Mouse (Mus musculus) limb, embryonic 14.5 days (tissue): ENCODE results near the gene Plekhm3. TPM values are rescaled to one million over a fixed set of nuclear protein-coding genes. Genes with fewer than 3 reads are reported as not detected.

Experiments used
- ATAC-seq: fragments of 200-750 bp; cut with Nextera tagmentation; 2 replicates; pipeline ENCODE4 v1.8.0; 2017; ENCODE audit warnings: low read depth, moderate number of reproducible peaks, moderate TSS enrichment; ENCODE audit not compliant: low FRiP score
- DNase-seq: peaks from one replicate; pipeline ENCODE4 v3.0.0-alpha.2; 2015; ENCODE audit warnings: low spot score
- H3K27ac ChIP-seq: fragments of 300-500 bp; sonication (generic); replicated peaks from 2 replicates; pipeline ENCODE4 v1.5.1; 2014; ENCODE audit warnings: low read depth, mild to moderate bottlenecking, low read length, moderate library complexity, mixed read lengths
- H3K27me3 ChIP-seq: fragments of 300-500 bp; sonication (generic); 2 replicates; pipeline ENCODE4 v1.6.1; 2014; ENCODE audit warnings: low read length, mixed read lengths; ENCODE audit not compliant: control insufficient read depth, insufficient read depth
- H3K36me3 ChIP-seq: fragments of 300-500 bp; sonication (generic); 2 replicates; pipeline ENCODE4 v1.6.1; 2014; ENCODE audit warnings: mild to moderate bottlenecking, low read length, moderate library complexity, mixed read lengths; ENCODE audit not compliant: control insufficient read depth, insufficient read depth
- H3K4me1 ChIP-seq: fragments of 300-500 bp; sonication (generic); 2 replicates; pipeline ENCODE4 v1.6.1; 2014; ENCODE audit warnings: antibody characterized with exemption, low read length, mixed read lengths; ENCODE audit not compliant: control insufficient read depth, insufficient read depth
- H3K4me2 ChIP-seq: fragments of 300-500 bp; sonication (generic); replicated peaks from 2 replicates; pipeline ENCODE4 v1.6.1; 2014; ENCODE audit warnings: low read depth, mild to moderate bottlenecking, low read length, moderate library complexity; ENCODE audit not compliant: severe bottlenecking
- H3K4me3 ChIP-seq: fragments of 300-500 bp; sonication (generic); replicated peaks from 2 replicates; pipeline ENCODE4 v1.5.1; 2014; ENCODE audit warnings: low read length
- H3K9ac ChIP-seq: fragments of 300-500 bp; sonication (generic); 2 replicates; pipeline ENCODE4 v1.6.1; 2014; ENCODE audit warnings: mild to moderate bottlenecking, low read depth, low read length, moderate library complexity; ENCODE audit not compliant: severe bottlenecking
- H3K9me3 ChIP-seq: fragments of 300-500 bp; sonication (generic); 2 replicates; pipeline ENCODE4 v1.6.1; 2016; ENCODE audit warnings: low read length; ENCODE audit not compliant: control insufficient read depth
- POLR2A ChIP-seq: fragments of 200-500 bp; IDR thresholded peaks from 2 replicates; pipeline ENCODE4 v1.8.0; 2012; ENCODE audit warnings: inconsistent platforms, mild to moderate bottlenecking, moderate library complexity, borderline replicate concordance; ENCODE audit not compliant: insufficient read depth, insufficient read length; ENCODE audit errors: extremely low read depth
- WGBS: fragments of 180-500 bp; shearing (Covaris S2); extraction: QIAGEN DNeasy Blood & Tissue Kit; methylation state at CpG from one replicate; pipeline ENCODE4 v1.1.7; 2014; 5-methylcytosine and 5-hydroxymethylcytosine counted together
- polyA plus RNA-seq, 2 experiments: library from polyadenylated mRNA; depleted of rRNA in 1 of 2; stranded (reverse) in 1 of 2; unstranded in 1 of 2; fragments of >200 nt; fragmentation: Nextera tagmentation in 1 of 2; extraction: Ambion mirVana in 1 of 2; gene quantifications; 2 replicates each; pipeline versions ENCODE4 v1.2.1 to v1.2.3; 2012 to 2014

Plekhm3 gene
- polyA plus RNA-seq, 2 experiments = 3.7 to 6.0 TPM

DNA sequence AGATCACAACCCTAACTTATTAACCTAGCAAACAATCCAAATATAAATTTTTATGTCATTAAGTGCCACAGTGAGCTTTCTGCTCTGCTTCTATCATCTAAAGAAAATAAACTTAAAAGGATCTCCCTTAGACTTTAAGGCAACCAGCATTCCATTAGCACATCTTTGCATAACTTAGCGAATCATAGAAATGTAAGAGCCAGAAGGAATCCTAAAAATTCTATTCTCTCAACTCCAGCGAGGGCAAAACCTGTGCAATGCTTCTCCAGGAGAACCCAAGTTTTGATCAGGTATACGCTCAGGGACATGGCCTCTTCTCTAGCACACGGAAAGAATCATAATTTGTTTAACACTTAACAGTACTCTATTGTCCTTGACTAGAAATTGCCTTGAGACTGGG, 27.0 kb downstream of the Plekhm3 start:
- H3K27me3 ChIP-seq = no peaks in the 10 kb centered on the region
- H3K9me3 ChIP-seq = no peaks in the 10 kb centered on the region
- H3K4me3 ChIP-seq = no peak overlapping the region
- TF ChIP-seq POLR2A = no peak
- no peak for ATAC-seq
- H3K4me2 ChIP-seq = no peak overlapping the region
- no peak overlapping the region for H3K27ac ChIP-seq
- H3K4me1 ChIP-seq = no peaks in the 10 kb centered on the region
- peaks cover 3% of the 10 kb centered on the region; the same call in 1 of the 2 replicates for H3K36me3 ChIP-seq
- no peak for DNase-seq
- 85% methylated on average over 4 of the region's 4 CpGs for WGBS
- no peak overlapping the region for H3K9ac ChIP-seq

DNA sequence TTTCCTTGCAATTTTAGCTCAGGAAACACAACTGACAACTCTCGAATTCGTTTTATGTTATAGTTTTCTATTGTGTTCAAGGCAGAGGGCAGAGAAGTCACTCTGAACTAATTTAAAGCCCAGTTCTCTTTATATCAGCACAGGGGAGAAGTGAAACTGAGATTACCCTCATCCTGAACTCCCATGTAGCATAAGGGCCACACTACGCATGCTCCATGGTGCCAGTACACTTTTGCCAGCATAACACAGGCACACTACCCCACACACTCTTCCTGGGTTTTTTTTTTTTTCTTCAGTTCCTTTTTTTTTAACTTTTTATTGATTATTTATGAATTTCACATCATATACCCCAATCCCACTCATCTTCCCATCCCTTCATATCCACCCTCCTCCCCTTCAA, 28.1 kb downstream of the Plekhm3 start:
- Histone ChIP-seq H3K4me3 (no peak overlapping the region), H3K27ac (no peak overlapping the region), H3K9ac (no peak overlapping the region), H3K9me3 (no peaks in the 10 kb centered on the region), H3K4me1 (no peaks in the 10 kb centered on the region), H3K27me3 (no peaks in the 10 kb centered on the region), H3K36me3 (no peaks in the 10 kb centered on the region; the same call in 1 of the 2 replicates), H3K4me2 (no peak overlapping the region)
- no peak for TF ChIP-seq POLR2A
- no peak for DNase-seq
- WGBS = 91% methylated on average over 3 of the region's 3 CpGs
- ATAC-seq = no peak

DNA sequence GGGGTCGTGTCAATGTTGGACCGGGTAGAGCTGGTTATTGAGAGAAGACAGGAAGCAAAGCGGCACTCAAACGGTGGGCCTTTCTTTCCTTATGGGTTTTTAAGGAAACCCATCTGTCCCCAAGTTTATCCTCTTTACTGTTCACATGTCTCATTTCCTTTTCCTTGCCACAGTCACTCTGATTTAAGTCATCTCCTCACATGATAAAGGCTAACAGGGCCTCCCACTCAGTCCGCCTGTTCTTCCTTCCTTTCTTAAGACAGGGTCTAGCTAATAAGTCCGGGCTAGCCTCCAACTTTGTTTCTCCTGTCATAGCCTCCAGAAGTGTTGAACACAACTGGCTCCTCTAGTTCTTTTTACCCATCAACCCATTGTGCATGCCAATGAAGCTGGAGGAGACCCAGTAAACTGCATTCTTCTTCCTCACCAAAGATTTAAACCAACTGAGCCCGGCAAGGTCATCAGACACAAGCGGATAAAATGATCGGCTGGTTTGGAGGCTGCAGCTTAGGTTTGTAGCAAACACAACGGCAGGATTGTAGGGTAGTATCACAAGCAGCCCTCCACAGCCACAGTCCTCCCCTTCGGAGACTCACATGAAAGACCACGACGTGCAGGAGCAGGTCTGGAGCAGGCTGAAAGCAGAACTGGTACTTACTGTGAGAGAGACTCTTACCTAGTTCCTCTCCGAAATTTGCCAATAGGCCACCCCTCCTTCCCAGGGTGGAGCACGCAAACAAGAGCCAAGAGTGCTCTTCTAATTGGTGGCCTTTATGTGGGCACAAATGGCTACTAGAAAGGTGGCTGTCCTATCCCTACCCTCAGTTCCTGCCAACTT, 29.0 kb downstream of the Plekhm3 start:
- ATAC-seq = no peak
- DNase-seq = no peak
- H3K9me3 ChIP-seq = no peaks in the 10 kb centered on the region
- H3K4me2 ChIP-seq = no peak overlapping the region
- H3K36me3 ChIP-seq = no peaks in the 10 kb centered on the region; the same call in 1 of the 2 replicates
- H3K4me1 ChIP-seq = no peaks in the 10 kb centered on the region
- WGBS = 89% methylated on average over 15 of the region's 15 CpGs
- no peak overlapping the region for H3K27ac ChIP-seq
- no peak overlapping the region for H3K9ac ChIP-seq
- no peaks in the 10 kb centered on the region for H3K27me3 ChIP-seq
- H3K4me3 ChIP-seq = no peak overlapping the region
- no peak for TF ChIP-seq POLR2A

DNA sequence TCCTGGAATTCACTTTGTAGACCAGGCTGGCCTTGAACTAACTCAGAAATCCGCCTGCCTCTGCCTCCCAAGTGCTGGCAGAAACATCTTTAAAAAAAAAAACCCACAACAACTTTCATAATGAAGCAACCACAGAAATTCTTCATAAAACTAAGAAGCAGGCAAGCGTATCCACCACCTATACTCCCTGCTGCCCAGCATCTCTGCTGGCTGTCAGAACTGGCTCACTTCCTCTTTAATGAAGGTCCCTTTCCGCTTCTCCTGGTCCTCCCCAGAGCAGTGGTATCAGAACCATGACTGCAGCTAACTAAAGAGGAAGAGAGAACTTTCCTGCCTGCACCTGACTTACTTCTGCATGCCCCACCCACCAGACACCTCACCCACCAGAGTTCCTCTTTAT, 31.0 kb downstream of the Plekhm3 start:
- Histone ChIP-seq H3K4me3 (no peak overlapping the region), H3K9ac (no peak overlapping the region), H3K27me3 (no peaks in the 10 kb centered on the region), H3K4me2 (no peak overlapping the region), H3K36me3 (peaks cover 5% of the 10 kb centered on the region; the same call in 1 of the 2 replicates), H3K4me1 (no peaks in the 10 kb centered on the region), H3K9me3 (no peaks in the 10 kb centered on the region), H3K27ac (no peak overlapping the region)
- no peak for TF ChIP-seq POLR2A
- ATAC-seq = no peak
- DNase-seq = no peak
- 94% methylated on average over 3 of the region's 3 CpGs for WGBS

DNA sequence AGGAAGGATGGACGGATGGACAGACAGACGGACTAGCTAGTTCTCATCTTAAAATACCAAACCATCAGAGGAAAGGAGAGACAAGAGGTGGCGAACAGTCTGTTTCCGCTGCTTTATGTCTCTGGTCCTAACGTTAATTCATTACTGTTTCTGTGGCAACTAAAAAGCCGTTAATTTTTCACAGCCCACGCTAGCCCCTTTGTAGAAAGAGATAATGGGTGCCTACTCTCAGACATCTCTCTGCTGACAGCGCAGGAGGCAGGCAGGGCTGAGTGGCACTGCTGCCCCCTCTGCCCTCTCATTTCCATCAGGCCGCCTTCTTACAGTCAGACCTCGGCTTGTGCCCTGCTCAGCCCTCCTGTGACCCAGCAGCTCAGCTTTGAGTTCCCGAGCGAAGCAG, 32.3 kb downstream of the Plekhm3 start:
- ATAC-seq = no peak
- H3K4me1 ChIP-seq = no peaks in the 10 kb centered on the region
- no peak overlapping the region for H3K4me2 ChIP-seq
- DNase-seq = no peak
- no peaks in the 10 kb centered on the region for H3K27me3 ChIP-seq
- no peak overlapping the region for H3K4me3 ChIP-seq
- H3K9me3 ChIP-seq = no peaks in the 10 kb centered on the region
- H3K9ac ChIP-seq = no peak overlapping the region
- peaks cover 5% of the 10 kb centered on the region; the same call in 1 of the 2 replicates for H3K36me3 ChIP-seq
- no peak for TF ChIP-seq POLR2A
- no peak overlapping the region for H3K27ac ChIP-seq
- WGBS = 68% methylated on average over 12 of the region's 12 CpGs
